Mouse (Mus musculus) myocyte (in vitro differentiated cells): ENCODE results near the gene Gm20388. TPM values are rescaled to one million over a fixed set of nuclear protein-coding genes. Genes with fewer than 3 reads are reported as not detected.

Experiments
- H3K27me3 ChIP-seq: one replicate; pipeline ENCODE4 v1.6.1; 2011; ENCODE audit not compliant: control insufficient read depth, insufficient read depth, insufficient read length
- H3K36me3 ChIP-seq: one replicate; pipeline ENCODE4 v1.6.1; 2011; ENCODE audit not compliant: control insufficient read depth, insufficient read depth
- H3K4me2 ChIP-seq: one replicate; pipeline ENCODE4 v1.6.1; 2011; ENCODE audit warnings: low read depth, control low read depth
- H3K4me3 ChIP-seq: one replicate; pipeline ENCODE4 v1.5.1; 2011; ENCODE audit warnings: mild to moderate bottlenecking, control low read depth, moderate library complexity
- H3K79me2 ChIP-seq: one replicate; pipeline ENCODE4 v1.6.1; 2011; ENCODE audit not compliant: control insufficient read depth, insufficient read depth
- H3ac ChIP-seq: one replicate; pipeline ENCODE4 v1.6.1; 2011; ENCODE audit not compliant: control insufficient read depth, insufficient read length
- CEBPB ChIP-seq: IDR thresholded peaks from 2 replicates; pipeline ENCODE4 v1.6.1; 2011; ENCODE audit warnings: mild to moderate bottlenecking, moderate library complexity; ENCODE audit not compliant: poor library complexity, insufficient read depth, severe bottlenecking
- E2F4 ChIP-seq: IDR thresholded peaks from one replicate; pipeline ENCODE4 v1.6.1; 2011; ENCODE audit warnings: mild to moderate bottlenecking, control low read depth, moderate library complexity; ENCODE audit not compliant: insufficient read depth
- MAX ChIP-seq: IDR thresholded peaks from one replicate; pipeline ENCODE4 v1.6.1; 2011; ENCODE audit warnings: low read depth, mild to moderate bottlenecking, control low read depth
- MYOD1 ChIP-seq, 3 experiments: IDR thresholded peaks; one replicate each; pipeline ENCODE4 v1.6.1; 2011; ENCODE audit warnings: control low read depth in 2 of 3, low read depth in 2 of 3, mild to moderate bottlenecking in 2 of 3, moderate library complexity in 1 of 3; ENCODE audit not compliant: insufficient read length in 2 of 3, control insufficient read depth in 1 of 3
- MYOG ChIP-seq, 3 experiments: IDR thresholded peaks; one replicate each; pipeline ENCODE4 v1.6.1; 2011; ENCODE audit warnings: control low read depth in 2 of 3, low read depth in 2 of 3, mild to moderate bottlenecking in 2 of 3; ENCODE audit not compliant: insufficient read length in 2 of 3, control insufficient read depth in 1 of 3, insufficient read depth in 1 of 3
- POLR2A ChIP-seq: IDR thresholded peaks from one replicate; pipeline ENCODE4 v1.6.1; 2011; ENCODE audit warnings: low read depth, mild to moderate bottlenecking, control low read depth, moderate library complexity; ENCODE audit not compliant: insufficient read length
- POLR2AphosphoS2 ChIP-seq: IDR thresholded peaks from one replicate; pipeline ENCODE4 v1.6.1; 2011; ENCODE audit warnings: low read depth, control low read depth; ENCODE audit not compliant: insufficient read length
- REST ChIP-seq: IDR thresholded peaks from one replicate; pipeline ENCODE4 v1.6.1; 2011; ENCODE audit warnings: mild to moderate bottlenecking, control low read depth, moderate library complexity; ENCODE audit not compliant: insufficient read depth, insufficient read length
- SRF ChIP-seq: IDR thresholded peaks from one replicate; pipeline ENCODE4 v1.6.1; 2011; ENCODE audit warnings: low read depth; ENCODE audit not compliant: control insufficient read depth, insufficient read length
- TCF12 ChIP-seq: IDR thresholded peaks from one replicate; pipeline ENCODE4 v1.6.1; 2011; ENCODE audit warnings: mild to moderate bottlenecking, control low read depth; ENCODE audit not compliant: poor library complexity, insufficient read depth, severe bottlenecking
- TCF3 ChIP-seq: IDR thresholded peaks from one replicate; pipeline ENCODE4 v1.6.1; 2011; ENCODE audit warnings: low read depth, control low read depth; ENCODE audit not compliant: insufficient read length
- USF1 ChIP-seq: IDR thresholded peaks from one replicate; pipeline ENCODE4 v1.6.1; 2011; ENCODE audit warnings: low read depth, mild to moderate bottlenecking, control low read depth, moderate library complexity
- polyA plus RNA-seq: library from polyadenylated mRNA; unstranded; fragments of >200 nt; fragmentation: generic; extraction: Trizol; gene quantifications from one replicate; pipeline ENCODE4 v1.2.1, GENCODE M21; 2012; ENCODE audit warnings: missing spikeins

The Gm20388 gene
- polyA plus RNA-seq, 1 experiment = 15.3 TPM

DNA sequence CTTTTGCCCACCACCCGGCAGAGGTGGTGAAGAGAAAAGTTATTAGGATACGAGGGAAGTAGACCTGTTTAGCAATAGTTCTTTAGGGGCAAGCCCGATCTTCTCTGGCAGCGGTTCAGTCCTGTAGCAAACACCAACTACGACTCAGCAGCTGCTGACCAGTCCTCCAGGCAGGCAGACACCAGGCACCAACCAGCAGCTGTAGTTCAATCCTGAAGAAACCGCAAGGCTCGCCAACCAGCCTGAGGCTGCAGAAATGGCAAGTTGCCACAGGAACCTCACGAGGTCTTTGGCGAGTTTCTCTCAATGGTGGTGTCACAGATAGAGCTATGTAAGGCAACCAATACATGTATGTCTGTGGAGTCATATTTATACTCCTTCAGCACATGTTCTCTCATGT, 3202.3 kb downstream of the Gm20388 start:
- H3K4me3 ChIP-seq = no peak overlapping the region
- H3K79me2 ChIP-seq = no peaks in the 10 kb centered on the region
- no peak overlapping the region for H3K4me2 ChIP-seq
- TF ChIP-seq SRF = no peak
- TF ChIP-seq TCF3 = peak; percentile 19
- no peak for TF ChIP-seq CEBPB
- TF ChIP-seq MYOG (IDR thresholded peaks at IDR 0.05; ENCODE audit: control insufficient read depth in 1 of 3, insufficient read depth in 1 of 3, insufficient read length in 2 of 3, low read depth in 2 of 3) = peak; percentile 60 to 89 (median 73)
- peak; percentile 72 for TF ChIP-seq TCF12
- TF ChIP-seq MYOD1 (IDR thresholded peaks at IDR 0.05; ENCODE audit: control insufficient read depth in 1 of 3, insufficient read length in 2 of 3, low read depth in 2 of 3) = peak; percentile 16 to 84 (median 78)
- H3ac ChIP-seq = no peak overlapping the region
- no peaks in the 10 kb centered on the region for H3K36me3 ChIP-seq
- H3K27me3 ChIP-seq = peaks cover 9% of the 10 kb centered on the region

GRCm38 (mm10) chr8:123113908-123114469, 3203.3 kb downstream of the Gm20388 start:
- peaks cover 12% of the 10 kb centered on the region for H3K27me3 ChIP-seq
- H3K4me3 ChIP-seq = no peak overlapping the region
- H3ac ChIP-seq = no peak overlapping the region
- no peak overlapping the region for H3K4me2 ChIP-seq
- TF ChIP-seq TCF3 = no peak
- no peaks in the 10 kb centered on the region for H3K79me2 ChIP-seq
- no peaks in the 10 kb centered on the region for H3K36me3 ChIP-seq

DNA sequence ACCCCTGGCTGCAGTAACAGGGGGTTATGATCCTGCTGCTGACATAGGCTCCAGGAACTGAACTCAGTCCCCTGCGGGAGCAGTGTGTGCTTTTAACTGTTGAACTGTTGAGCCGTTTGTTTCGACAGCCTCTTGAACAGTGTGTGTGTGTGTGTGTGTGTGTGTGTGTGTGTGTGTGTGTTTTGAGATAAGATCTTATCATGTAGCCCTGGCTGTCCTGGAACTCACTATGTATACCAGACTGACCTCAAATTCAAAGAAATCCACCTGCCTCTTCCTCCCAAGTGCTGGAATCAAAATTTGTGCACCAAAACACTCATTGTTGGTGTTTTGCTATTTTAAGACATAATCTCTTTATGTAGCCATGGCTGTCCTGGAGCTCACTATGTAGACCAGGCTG, 3204.0 kb downstream of the Gm20388 start:
- no peak for TF ChIP-seq MAX
- no peak for TF ChIP-seq USF1
- no peak for TF ChIP-seq E2F4
- no peak for TF ChIP-seq REST
- TF ChIP-seq MYOD1 (IDR thresholded peaks at IDR 0.05; ENCODE audit: control insufficient read depth in 1 of 3, insufficient read length in 2 of 3, low read depth in 2 of 3) = no peak
- no peak for TF ChIP-seq POLR2A
- no peak for TF ChIP-seq SRF
- TF ChIP-seq TCF12 = no peak
- TF ChIP-seq MYOG (IDR thresholded peaks at IDR 0.05; ENCODE audit: control insufficient read depth in 1 of 3, insufficient read depth in 1 of 3, insufficient read length in 2 of 3, low read depth in 2 of 3) = no peak
- no peak for TF ChIP-seq POLR2AphosphoS2
- TF ChIP-seq CEBPB = no peak
- no peak for TF ChIP-seq TCF3
- Histone ChIP-seq H3K4me2 (no peak overlapping the region), H3K27me3 (peaks cover 12% of the 10 kb centered on the region), H3K79me2 (no peaks in the 10 kb centered on the region), H3K36me3 (no peaks in the 10 kb centered on the region), H3K4me3 (no peak overlapping the region), H3ac (no peak overlapping the region)

GRCm38 (mm10) chr8:123117127-123117731, 3206.6 kb downstream of the Gm20388 start, which contains the start of gene Cpne7:
Cpne7 (plus strand) TSS chr8:123117374.
- TF ChIP-seq CEBPB (no peak), USF1 (no peak), MYOD1 (IDR thresholded peaks at IDR 0.05; ENCODE audit: control insufficient read depth in 1 of 3, insufficient read length in 2 of 3, low read depth in 2 of 3) (no peak), TCF3 (no peak), REST (no peak), E2F4 (no peak), POLR2A (no peak), MYOG (IDR thresholded peaks at IDR 0.05; ENCODE audit: control insufficient read depth in 1 of 3, insufficient read depth in 1 of 3, insufficient read length in 2 of 3, low read depth in 2 of 3) (no peak), MAX (no peak)

GRCm38 (mm10) chr8:123117744-123118143, 3207.1 kb downstream of the Gm20388 start:
- H3K27me3 ChIP-seq = peaks cover 12% of the 10 kb centered on the region

More at GRCm38 (mm10) chr8:123117127-123117731, 3206.6 kb downstream of the Gm20388 start, which contains the start of gene Cpne7:
- Histone ChIP-seq H3ac (no peak within 1 kb of the TSS), H3K27me3 (peaks cover 12% of the 10 kb centered on the region), H3K36me3 (no peaks in the 10 kb centered on the region), H3K4me2 (no peak within 1 kb of the TSS), H3K79me2 (no peaks in the 10 kb centered on the region), H3K4me3 (no peak within 1 kb of the TSS)

More at GRCm38 (mm10) chr8:123117744-123118143, 3207.1 kb downstream of the Gm20388 start:
- Histone ChIP-seq H3K4me2 (no peak overlapping the region), H3K36me3 (no peaks in the 10 kb centered on the region), H3K4me3 (no peak overlapping the region), H3K79me2 (no peaks in the 10 kb centered on the region), H3ac (no peak overlapping the region)
- TF ChIP-seq MYOG (IDR thresholded peaks at IDR 0.05; ENCODE audit: control insufficient read depth in 1 of 3, insufficient read depth in 1 of 3, insufficient read length in 2 of 3, low read depth in 2 of 3) (no peak), MYOD1 (IDR thresholded peaks at IDR 0.05; ENCODE audit: control insufficient read depth in 1 of 3, insufficient read length in 2 of 3, low read depth in 2 of 3) (no peak), POLR2A (no peak), USF1 (no peak), TCF3 (no peak), POLR2AphosphoS2 (no peak), CEBPB (no peak), E2F4 (no peak), REST (no peak), SRF (no peak), MAX (no peak), TCF12 (no peak)
